Mouse (Mus musculus): Measurements from ENCODE around the gene Trat1.

- TF ChIP-seq CTCF (conservative IDR thresholded peaks at IDR 0.05; ENCODE audit: insufficient read depth, insufficient read length, low read depth, low read length), result no peak
- TF ChIP-seq POLR2A (IDR thresholded peaks at IDR 0.05; ENCODE audit: low read depth, low read length), result no peak
Measured at GRCm38 (mm10) chr16:48716343-48716742, 55.5 kb downstream of the Trat1 start.

Data from kidney, adult 2 months (tissue).